Mouse (Mus musculus) liver, adult 2 months (tissue): ENCODE results near the gene Gm10401.

ENCODE experiments used
- CTCF ChIP-seq: fragments of 200-500 bp; IDR thresholded peaks from 2 replicates; pipeline ENCODE4 v1.5.1; 2011; ENCODE audit warnings: low read depth, low read length, control low read depth
- POLR2A ChIP-seq: fragments of 200-500 bp; IDR thresholded peaks from 2 replicates; pipeline ENCODE4 v1.6.1; 2011; ENCODE audit warnings: low read length, control low read depth; ENCODE audit not compliant: insufficient read depth; ENCODE audit errors: extremely low read depth

DNA sequence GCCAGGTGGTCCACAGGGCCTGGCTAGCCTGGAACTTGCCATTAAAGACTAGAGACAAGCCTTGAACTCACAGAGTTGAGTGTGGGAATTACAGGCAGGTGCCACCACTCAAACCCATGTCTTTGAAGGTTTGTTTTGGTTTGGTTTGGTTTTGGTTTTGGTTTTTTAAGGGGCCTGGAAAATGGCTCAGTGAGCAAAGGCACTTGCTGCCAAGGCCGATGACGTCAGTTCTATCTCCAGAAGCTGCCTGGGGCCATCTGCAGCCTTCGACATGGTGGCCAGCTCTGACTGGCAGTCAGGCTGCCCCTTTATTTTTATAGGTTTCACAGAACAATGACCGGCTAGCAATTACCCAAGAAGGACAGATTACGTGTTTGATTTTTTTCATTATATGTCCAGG, 22.9 kb upstream of the Gm10401 start:
- TF ChIP-seq CTCF (no peak), POLR2A (no peak)
